Mouse (Mus musculus): ENCODE measurements around the gene Mag. TPM values are rescaled to one million over a fixed set of nuclear protein-coding genes. Genes with fewer than 3 reads are reported as not detected.

Gene Mag
- 0.39 and 0.51 TPM in 2 replicates for polyA plus RNA-seq (2016; fragmentation: Nextera tagmentation; extraction: Ambion mirVana)

DNA sequence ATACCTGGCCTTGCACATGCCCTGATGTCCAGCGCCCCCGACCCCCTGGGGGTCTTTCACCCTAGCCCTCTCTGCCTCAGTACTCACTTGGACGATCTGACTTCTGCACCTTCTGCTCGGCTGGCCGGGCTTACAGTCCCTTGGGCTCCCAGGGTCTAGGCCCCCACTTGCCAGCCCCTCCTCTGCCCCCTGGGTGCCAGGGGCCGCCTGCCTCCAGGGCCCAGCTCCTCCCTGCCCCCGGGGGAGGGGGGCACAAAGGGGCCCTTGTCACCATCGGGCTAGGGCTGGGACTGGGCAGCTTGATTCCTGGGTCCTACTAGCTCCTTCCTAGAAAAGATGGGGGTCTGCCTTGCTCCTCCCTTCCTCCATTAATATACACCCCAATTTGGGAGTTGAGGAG lies at the start of gene Mag:
Gene Mag (minus strand): TSS at position 142 of the 400 bp plus-strand sequence.
- H3K27me3 ChIP-seq: no peaks in the 10 kb centered on the region
- 71% methylated on average over 8 of the region's 8 CpGs for WGBS
- ATAC-seq (ENCODE audit: low FRiP score, low read depth): no peak

GRCm38 (mm10) chr7:30964366-30964765 lies 49.7 kb upstream of the Mag start:
- WGBS: 91% methylated on average over 7 of the region's 7 CpGs
- Histone ChIP-seq H3K27ac (replicated peaks) (no peak overlapping the region), H3K4me3 (no peak overlapping the region), H3K9me3 (no peaks in the 10 kb centered on the region), H3K4me1 (no peaks in the 10 kb centered on the region), H3K36me3 (0 out of 2 replicates have a peak, but pooled peaks cover 2% of the 10 kb centered on the region), H3K27me3 (no peaks in the 10 kb centered on the region), H3K4me2 (replicated peaks) (no peak overlapping the region), H3K9ac (replicated peaks) (no peak overlapping the region)
- ATAC-seq (ENCODE audit: low FRiP score, low read depth): no peak

More for the DNA sequence above, at the start of gene Mag:
- no peaks in the 10 kb centered on the region for H3K36me3 ChIP-seq
- no peak within 1 kb of the TSS for H3K4me3 ChIP-seq
- no peak within 1 kb of the TSS for H3K4me2 ChIP-seq (replicated peaks)
- H3K4me1 ChIP-seq: no peaks in the 10 kb centered on the region
- H3K9ac ChIP-seq (replicated peaks): no peak within 1 kb of the TSS
- no peaks in the 10 kb centered on the region for H3K9me3 ChIP-seq
- H3K27ac ChIP-seq (replicated peaks): no peak within 1 kb of the TSS

DNA sequence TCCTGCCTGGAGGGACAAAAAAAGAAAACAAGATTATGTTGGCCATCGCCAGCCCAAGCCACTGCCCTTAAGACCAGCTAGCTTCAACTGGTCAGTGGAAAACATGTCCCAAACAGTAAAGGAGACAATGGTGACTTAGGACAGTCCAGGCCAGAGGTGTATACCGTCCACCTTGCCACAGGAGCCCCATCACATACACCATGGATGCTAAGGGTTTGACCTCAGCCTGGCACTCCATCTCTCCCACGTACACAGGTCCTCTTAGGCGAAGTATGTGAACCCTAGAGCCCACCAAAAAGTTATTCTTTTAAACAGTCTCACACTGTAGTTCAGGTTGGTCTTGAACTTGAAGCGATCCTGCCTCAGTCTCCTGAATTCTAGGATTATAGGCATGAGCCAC lies 48.2 kb upstream of the Mag start:
- no peak overlapping the region for H3K27ac ChIP-seq (replicated peaks)
- ATAC-seq (ENCODE audit: low FRiP score, low read depth): no peak
- peaks cover 14% of the 10 kb centered on the region for H3K36me3 ChIP-seq
- no peak overlapping the region for H3K9ac ChIP-seq (replicated peaks)
- H3K4me1 ChIP-seq: peaks cover 8% of the 10 kb centered on the region
- H3K27me3 ChIP-seq: no peaks in the 10 kb centered on the region
- no peak overlapping the region for H3K4me2 ChIP-seq (replicated peaks)
- no peak overlapping the region for H3K4me3 ChIP-seq
- H3K9me3 ChIP-seq: no peaks in the 10 kb centered on the region
- 92% methylated on average over 5 of the region's 5 CpGs for WGBS

GRCm38 (mm10) chr7:30959786-30960349 lies 45.2 kb upstream of the Mag start:
- H3K27me3 ChIP-seq: no peaks in the 10 kb centered on the region
- no peaks in the 10 kb centered on the region for H3K9me3 ChIP-seq
- no peak overlapping the region for H3K27ac ChIP-seq (replicated peaks)
- H3K36me3 ChIP-seq: peaks cover 16% of the 10 kb centered on the region
- no peak for ATAC-seq (ENCODE audit: low FRiP score, low read depth)
- H3K4me1 ChIP-seq: peaks cover 20% of the 10 kb centered on the region
- no peak overlapping the region for H3K9ac ChIP-seq (replicated peaks)
- 89% methylated on average over 6 of the region's 6 CpGs for WGBS
- H3K4me3 ChIP-seq: no peak overlapping the region
- H3K4me2 ChIP-seq (replicated peaks): no peak overlapping the region

DNA sequence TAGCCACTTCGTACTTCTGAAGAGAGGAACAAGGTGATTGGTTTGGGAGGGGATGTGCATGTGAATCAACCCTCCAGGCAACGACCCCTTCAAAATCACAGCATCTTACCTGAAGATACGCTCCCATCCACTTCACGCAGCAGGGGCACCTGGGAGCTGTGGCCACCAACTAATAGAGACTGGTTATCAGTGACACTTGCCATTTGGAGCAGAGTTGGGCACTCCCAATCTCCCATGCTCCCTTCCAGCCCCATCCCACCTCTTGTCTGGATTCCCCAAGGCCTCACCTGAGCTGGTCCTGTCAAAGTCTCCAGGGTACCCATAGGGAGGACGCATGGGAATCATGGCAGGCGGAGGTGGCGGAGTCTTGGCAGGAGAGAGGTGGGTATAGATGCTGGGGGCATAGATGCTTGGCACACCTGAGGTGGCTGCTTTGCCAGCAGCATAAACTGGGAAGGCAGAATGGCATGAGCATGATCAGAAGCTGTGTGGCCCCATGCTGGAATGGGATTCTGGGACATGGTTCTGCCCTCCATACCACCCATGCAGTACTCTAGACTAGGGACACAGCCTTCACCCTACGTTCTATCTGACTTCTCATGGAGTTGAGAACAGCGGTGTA lies 44.3 kb upstream of the Mag start:
- ATAC-seq (ENCODE audit: low FRiP score, low read depth): no peak
- 94% methylated on average over 9 of the region's 9 CpGs for WGBS
- no peak overlapping the region for H3K4me2 ChIP-seq (replicated peaks)
- H3K27ac ChIP-seq (replicated peaks): no peak overlapping the region
- no peak overlapping the region for H3K9ac ChIP-seq (replicated peaks)
- H3K4me1 ChIP-seq: peaks cover 21% of the 10 kb centered on the region
- H3K9me3 ChIP-seq: no peaks in the 10 kb centered on the region
- peaks cover 25% of the 10 kb centered on the region for H3K36me3 ChIP-seq
- no peaks in the 10 kb centered on the region for H3K27me3 ChIP-seq
- no peak overlapping the region for H3K4me3 ChIP-seq

- H3K9ac ChIP-seq (replicated peaks): peak overlapping the region; percentile 100
- peak overlapping the region; percentile 98 for H3K27ac ChIP-seq (replicated peaks)
- H3K4me3 ChIP-seq: peak overlapping the region; percentile 98
- no peaks in the 10 kb centered on the region for H3K9me3 ChIP-seq
- WGBS: 77% methylated on average over 28 of the region's 28 CpGs
- ATAC-seq (ENCODE audit: low FRiP score, low read depth): no peak
- no peaks in the 10 kb centered on the region for H3K27me3 ChIP-seq
- H3K4me1 ChIP-seq: peaks cover 21% of the 10 kb centered on the region
- peaks cover 32% of the 10 kb centered on the region for H3K36me3 ChIP-seq
- peak overlapping the region; percentile 62 for H3K4me2 ChIP-seq (replicated peaks)
Measured at GRCm38 (mm10) chr7:30958109-30958865, 43.6 kb upstream of the Mag start.

- H3K36me3 ChIP-seq: peaks cover 41% of the 10 kb centered on the region
- ATAC-seq (ENCODE audit: low FRiP score, low read depth): peak; percentile 59
- WGBS: under 1% methylated on average over 41 of the region's 43 CpGs
Measured at GRCm38 (mm10) chr7:30957367-30957783, 42.7 kb upstream of the Mag start.

GRCm38 (mm10) chr7:30956756-30957366 lies 42.2 kb upstream of the Mag start, which contains the start of gene Usf2:
Gene Usf2, minus strand, starts transcription at chr7:30956803.
- H3K36me3 ChIP-seq: peaks cover 46% of the 10 kb centered on the region
- WGBS: under 1% methylated on average over 33 of the region's 82 CpGs
- ATAC-seq (ENCODE audit: low FRiP score, low read depth): peak; percentile 53

More at GRCm38 (mm10) chr7:30957367-30957783, 42.7 kb upstream of the Mag start:
- Histone ChIP-seq H3K4me1 (peaks cover 21% of the 10 kb centered on the region), H3K4me2 (replicated peaks) (peak overlapping the region; percentile 62), H3K27ac (replicated peaks) (peak overlapping the region; percentile 98), H3K9ac (replicated peaks) (peak overlapping the region; percentile 100), H3K27me3 (no peaks in the 10 kb centered on the region), H3K4me3 (peak overlapping the region; percentile 98), H3K9me3 (no peaks in the 10 kb centered on the region)

DNA sequence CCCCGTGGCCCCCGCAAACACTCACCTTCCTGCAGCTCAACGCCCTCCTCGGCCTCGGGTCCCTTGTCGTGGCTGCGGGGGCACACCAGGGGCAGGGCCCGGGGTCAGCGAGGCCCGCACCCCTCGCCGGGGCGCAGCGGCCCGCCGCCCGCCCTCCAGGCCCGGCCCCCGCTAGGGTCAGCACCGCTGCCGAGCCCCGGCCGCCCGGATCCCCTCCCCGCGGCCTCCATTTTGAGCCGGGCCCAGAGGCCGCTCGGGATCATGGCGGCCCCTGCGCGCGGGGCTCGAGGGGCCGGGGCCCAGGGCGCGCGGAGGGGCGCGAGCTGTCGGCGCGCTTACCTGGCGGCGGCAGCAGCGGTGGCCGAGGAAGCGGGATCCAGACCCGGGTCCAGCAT lies 41.7 kb upstream of the Mag start:
- no peaks in the 10 kb centered on the region for H3K9me3 ChIP-seq
- WGBS: 2% methylated on average over 19 of the region's 49 CpGs
- ATAC-seq (ENCODE audit: low FRiP score, low read depth): peak; percentile 32
- peaks cover 51% of the 10 kb centered on the region for H3K36me3 ChIP-seq
- no peaks in the 10 kb centered on the region for H3K27me3 ChIP-seq
- H3K27ac ChIP-seq (replicated peaks): peak overlapping the region; percentile 98
- H3K9ac ChIP-seq (replicated peaks): peak overlapping the region; percentile 100
- H3K4me1 ChIP-seq: peaks cover 21% of the 10 kb centered on the region
- peak overlapping the region; percentile 62 for H3K4me2 ChIP-seq (replicated peaks)
- peak overlapping the region; percentile 98 for H3K4me3 ChIP-seq

More at GRCm38 (mm10) chr7:30956756-30957366, 42.2 kb upstream of the Mag start, which contains the start of gene Usf2:
- Histone ChIP-seq H3K9me3 (no peaks in the 10 kb centered on the region), H3K27me3 (no peaks in the 10 kb centered on the region), H3K9ac (replicated peaks) (peak within 1 kb of the TSS; percentile 100), H3K4me2 (replicated peaks) (peak within 1 kb of the TSS; percentile 62), H3K4me1 (peaks cover 21% of the 10 kb centered on the region), H3K4me3 (peak within 1 kb of the TSS; percentile 98), H3K27ac (replicated peaks) (peak within 1 kb of the TSS; percentile 98)

DNA sequence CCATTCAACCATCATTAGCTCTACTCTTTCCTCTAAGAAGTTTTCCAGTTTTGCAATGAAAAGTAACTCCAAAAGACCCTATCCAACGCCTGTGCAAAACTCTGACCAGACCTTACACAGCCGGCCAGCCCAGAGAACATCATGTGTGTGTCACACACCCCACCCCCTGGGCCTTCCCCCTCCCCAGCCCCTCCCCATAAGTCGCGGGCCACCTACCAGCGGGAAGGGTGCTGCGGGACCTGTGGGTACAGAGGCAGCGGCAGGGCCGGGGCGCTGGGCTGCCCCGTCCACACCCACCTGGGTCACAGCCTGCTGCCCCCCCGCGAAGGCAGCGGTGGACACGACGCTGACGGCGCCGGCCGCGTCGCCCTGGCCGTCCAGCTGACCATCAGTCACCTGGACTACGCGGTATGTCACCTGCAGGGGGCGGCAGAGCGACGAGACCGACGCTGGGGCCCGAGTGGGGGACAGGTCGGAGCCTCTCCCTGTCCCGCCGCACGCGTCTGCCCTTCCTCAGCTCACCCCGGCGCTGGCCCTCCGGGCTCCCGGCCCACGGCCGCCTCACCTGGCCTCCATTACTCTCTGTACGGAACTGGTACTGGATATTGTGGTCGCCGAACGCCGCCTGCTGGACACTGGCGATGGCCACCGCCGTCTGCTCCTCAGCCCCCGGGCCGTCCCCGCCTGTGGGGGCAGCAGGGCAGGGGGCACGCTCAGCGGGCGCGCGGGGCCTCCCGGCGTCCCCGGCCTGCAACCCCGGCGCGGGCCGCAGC lies 41.1 kb upstream of the Mag start:
- 0% methylated on average over 42 of the region's 64 CpGs for WGBS
- peak overlapping the region; percentile 62 for H3K4me2 ChIP-seq (replicated peaks)
- peak overlapping the region; percentile 98 for H3K27ac ChIP-seq (replicated peaks)
- peak; percentile 80 for ATAC-seq (ENCODE audit: low FRiP score, low read depth)
- peak overlapping the region; percentile 98 for H3K4me3 ChIP-seq
- peaks cover 21% of the 10 kb centered on the region for H3K4me1 ChIP-seq
- no peaks in the 10 kb centered on the region for H3K9me3 ChIP-seq
- peak overlapping the region; percentile 100 for H3K9ac ChIP-seq (replicated peaks)
- peaks cover 57% of the 10 kb centered on the region for H3K36me3 ChIP-seq
- no peaks in the 10 kb centered on the region for H3K27me3 ChIP-seq

DNA sequence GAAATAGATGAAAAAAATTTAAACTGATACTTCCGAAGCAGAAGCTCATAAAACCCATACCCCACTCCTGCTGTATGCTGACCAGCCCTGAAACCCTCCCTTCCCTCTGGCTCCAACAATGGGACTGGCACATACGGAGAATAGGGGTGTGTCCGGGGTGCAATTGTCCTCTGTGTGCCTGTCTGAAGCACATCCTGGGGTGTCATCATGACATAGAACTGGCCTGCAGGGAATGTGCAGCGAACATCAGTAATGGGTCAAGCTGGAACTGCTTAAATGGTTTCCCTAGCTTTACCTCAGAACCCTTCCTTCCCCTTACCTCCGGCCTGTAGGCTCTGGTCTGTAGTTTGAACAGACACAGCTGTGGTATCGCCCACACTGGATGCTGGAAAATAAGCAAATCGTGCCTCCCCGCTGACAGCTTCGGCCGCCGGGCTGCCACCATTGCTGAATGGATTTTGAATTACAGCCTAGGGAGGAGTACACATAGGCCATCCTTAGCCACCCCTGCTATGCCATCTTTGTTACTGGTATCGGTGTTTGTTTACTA lies 40.4 kb upstream of the Mag start:
- WGBS: 90% methylated on average over 12 of the region's 12 CpGs
- Histone ChIP-seq H3K4me1 (peaks cover 21% of the 10 kb centered on the region), H3K27me3 (no peaks in the 10 kb centered on the region), H3K27ac (replicated peaks) (peak overlapping the region; percentile 98; the same call in 1 of the 2 replicates), H3K4me3 (peak overlapping the region; percentile 98), H3K9ac (replicated peaks) (peak overlapping the region; percentile 100; the same call in 1 of the 2 replicates), H3K4me2 (replicated peaks) (peak overlapping the region; percentile 62), H3K36me3 (peaks cover 64% of the 10 kb centered on the region), H3K9me3 (no peaks in the 10 kb centered on the region)
- ATAC-seq (ENCODE audit: low FRiP score, low read depth): no peak
